Mouse (Mus musculus) testis, adult 2 months (tissue): ENCODE results near the gene Ankrd34b. TPM values are rescaled to one million over a fixed set of nuclear protein-coding genes. Genes with fewer than 3 reads are reported as not detected.

ENCODE experiments used
- H3K27ac ChIP-seq: fragments of 200-500 bp; 2 replicates; pipeline ENCODE4 v1.5.1; 2012; ENCODE audit warnings: low read depth, low read length; ENCODE audit not compliant: control insufficient read depth, insufficient read depth
- H3K27me3 ChIP-seq: fragments of 200-500 bp; 2 replicates; pipeline ENCODE4 v1.6.1; 2012; ENCODE audit warnings: mild to moderate bottlenecking, low read length, moderate library complexity; ENCODE audit not compliant: control insufficient read depth, insufficient read depth
- H3K36me3 ChIP-seq: fragments of 200-500 bp; 2 replicates; pipeline ENCODE4 v1.6.1; 2012; ENCODE audit warnings: mild to moderate bottlenecking, low read length; ENCODE audit not compliant: control insufficient read depth, insufficient read depth
- H3K4me1 ChIP-seq: fragments of 200-500 bp; 2 replicates; pipeline ENCODE4 v1.6.1; 2012; ENCODE audit warnings: low read length; ENCODE audit not compliant: control insufficient read depth, insufficient read depth
- H3K4me3 ChIP-seq: fragments of 200-500 bp; 2 replicates; pipeline ENCODE4 v1.5.1; 2012; ENCODE audit warnings: low read depth, mild to moderate bottlenecking, low read length, moderate library complexity, mixed read lengths; ENCODE audit not compliant: control insufficient read depth
- CTCF ChIP-seq: fragments of 200-500 bp; IDR thresholded peaks from 2 replicates; pipeline ENCODE4 v1.5.1; 2012; ENCODE audit warnings: low read depth, mild to moderate bottlenecking, inconsistent platforms, low read length, moderate library complexity; ENCODE audit not compliant: control insufficient read depth, insufficient read depth, insufficient replicate concordance
- POLR2A ChIP-seq: fragments of 200-500 bp; IDR thresholded peaks from 2 replicates; pipeline ENCODE4 v1.6.1; 2012; ENCODE audit warnings: low read depth, mild to moderate bottlenecking, inconsistent platforms, low read length, moderate library complexity; ENCODE audit not compliant: control insufficient read depth
- polyA plus RNA-seq: library from polyadenylated mRNA; depleted of rRNA; stranded (reverse); fragments of >200 nt; gene quantifications from 2 replicates; pipeline ENCODE4 v1.2.3, GENCODE M21; 2012

Ankrd34b gene
- polyA plus RNA-seq, 1 experiment: 0.06 TPM

DNA sequence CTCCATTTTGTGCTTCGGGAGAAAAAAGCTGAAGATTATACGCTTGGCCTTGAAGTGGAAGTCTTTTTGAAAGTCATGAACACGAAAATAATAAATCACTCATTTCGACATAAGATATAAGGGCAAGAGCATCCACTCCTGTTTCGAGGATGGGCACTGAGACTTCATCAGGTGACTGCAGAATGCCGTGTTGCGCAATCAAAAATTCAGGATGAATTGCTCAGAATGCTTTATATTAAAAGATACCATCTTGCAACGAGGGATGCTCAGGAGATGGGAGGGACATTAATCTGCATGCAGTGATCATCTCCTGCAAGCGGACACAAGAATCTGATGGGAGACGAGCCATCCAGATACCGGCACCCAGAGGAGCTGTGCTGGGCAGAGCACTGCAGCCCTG, 6.1 kb upstream of the Ankrd34b start:
- no peaks in the 10 kb centered on the region for H3K36me3 ChIP-seq
- TF ChIP-seq CTCF (no peak), POLR2A (no peak)

DNA sequence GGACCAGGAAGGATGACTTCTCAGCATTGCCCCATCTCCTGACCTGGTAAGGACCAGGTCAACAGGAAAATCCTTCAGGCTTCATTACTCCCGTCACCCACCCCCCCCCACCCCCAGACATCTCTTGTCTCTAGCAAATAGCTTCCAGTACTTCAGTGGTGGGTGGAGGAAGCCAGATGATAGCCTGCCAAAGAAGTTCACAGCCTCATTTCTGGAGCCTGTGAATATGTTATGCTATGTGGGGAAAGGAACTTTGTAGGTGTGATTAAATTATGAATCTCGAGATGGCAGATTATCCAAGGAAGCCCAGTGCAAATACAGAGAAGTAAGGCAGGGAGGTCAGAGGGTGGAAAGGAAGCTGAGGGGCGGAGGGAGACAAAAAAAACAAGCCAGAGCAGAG, 2.0 kb upstream of the Ankrd34b start:
- no peak for TF ChIP-seq POLR2A
- TF ChIP-seq CTCF: no peak
- H3K4me3 ChIP-seq: no peak overlapping the region
- H3K36me3 ChIP-seq: no peaks in the 10 kb centered on the region
- H3K4me1 ChIP-seq: peaks cover 9% of the 10 kb centered on the region
- H3K27ac ChIP-seq: no peak overlapping the region
- no peaks in the 10 kb centered on the region for H3K27me3 ChIP-seq

More for the DNA sequence above, 6.1 kb upstream of the Ankrd34b start:
- no peaks in the 10 kb centered on the region for H3K27me3 ChIP-seq
- no peaks in the 10 kb centered on the region for H3K4me1 ChIP-seq
- H3K4me3 ChIP-seq: no peak overlapping the region
- H3K27ac ChIP-seq: no peak overlapping the region

DNA sequence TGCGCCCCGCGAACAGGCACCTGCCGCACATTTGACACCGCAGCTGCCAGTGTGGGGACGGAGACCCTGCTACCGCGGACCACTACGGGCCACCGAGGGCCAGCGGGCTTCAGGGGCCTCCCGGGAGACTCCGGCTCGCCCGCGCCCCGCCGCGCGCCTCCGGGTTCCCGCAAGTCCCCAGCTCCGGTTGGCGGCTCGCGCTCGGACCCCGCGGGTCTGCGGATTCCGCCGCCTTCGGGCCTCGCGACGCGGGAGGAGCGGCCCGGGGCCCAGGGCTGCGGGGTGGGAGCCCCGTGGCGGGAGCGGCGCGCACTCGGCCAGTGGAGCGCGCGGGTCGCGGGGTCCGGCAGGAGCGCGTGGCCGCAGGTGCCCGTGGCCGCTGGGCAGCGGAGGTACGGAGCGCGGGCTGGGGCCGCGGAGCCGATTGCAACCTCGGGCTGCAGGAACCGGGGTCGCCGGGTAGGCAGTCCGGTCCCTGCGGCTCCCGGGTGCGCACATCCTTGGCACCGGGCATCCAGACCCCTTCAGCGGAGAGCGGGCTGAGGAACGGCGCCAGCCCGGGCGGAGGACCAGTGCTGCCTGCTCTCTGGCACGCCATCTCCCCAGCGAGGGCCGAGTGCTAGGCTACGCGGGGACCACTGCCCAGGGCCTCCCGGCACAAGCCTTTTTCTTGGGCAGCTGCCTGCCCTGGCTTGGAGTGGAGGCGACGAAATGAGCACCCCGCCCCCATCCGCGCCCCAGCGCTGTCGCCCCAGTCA, 777 bp downstream of the Ankrd34b start:
- TF ChIP-seq POLR2A (no peak), CTCF (no peak)
- Histone ChIP-seq H3K4me3 (peak overlapping the region; percentile 17), H3K27ac (no peak overlapping the region), H3K36me3 (no peaks in the 10 kb centered on the region), H3K4me1 (peaks cover 9% of the 10 kb centered on the region), H3K27me3 (no peaks in the 10 kb centered on the region)

DNA sequence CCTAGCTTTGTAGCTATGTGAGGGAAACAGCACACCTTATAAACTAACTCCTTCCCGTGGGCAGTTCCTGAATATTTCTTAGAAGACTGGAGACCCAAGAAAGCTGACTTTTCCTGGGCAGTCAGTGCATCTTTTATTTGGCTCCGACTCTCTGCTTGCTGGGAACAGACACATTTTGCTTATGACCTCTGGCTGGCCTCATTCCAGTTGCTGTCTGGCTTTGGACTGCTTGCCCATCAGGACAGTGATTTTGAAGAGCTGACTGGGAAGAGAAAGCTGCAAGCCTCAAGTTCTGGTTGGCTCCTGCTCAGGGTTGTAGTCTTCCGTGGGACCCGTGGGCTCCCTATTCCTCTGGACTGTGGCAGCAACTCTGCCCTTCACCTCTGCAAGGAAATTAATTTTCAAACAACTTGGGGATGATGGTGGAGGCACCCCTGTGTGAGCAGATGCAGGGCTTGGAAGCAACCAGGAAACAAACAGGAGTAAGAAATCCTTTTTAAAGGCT, 1.7 kb downstream of the Ankrd34b start:
- TF ChIP-seq POLR2A (no peak), CTCF (no peak)
- peaks cover 9% of the 10 kb centered on the region for H3K4me1 ChIP-seq
- H3K4me3 ChIP-seq: no peak overlapping the region
- H3K27me3 ChIP-seq: no peaks in the 10 kb centered on the region
- no peaks in the 10 kb centered on the region for H3K36me3 ChIP-seq
- no peak overlapping the region for H3K27ac ChIP-seq

DNA sequence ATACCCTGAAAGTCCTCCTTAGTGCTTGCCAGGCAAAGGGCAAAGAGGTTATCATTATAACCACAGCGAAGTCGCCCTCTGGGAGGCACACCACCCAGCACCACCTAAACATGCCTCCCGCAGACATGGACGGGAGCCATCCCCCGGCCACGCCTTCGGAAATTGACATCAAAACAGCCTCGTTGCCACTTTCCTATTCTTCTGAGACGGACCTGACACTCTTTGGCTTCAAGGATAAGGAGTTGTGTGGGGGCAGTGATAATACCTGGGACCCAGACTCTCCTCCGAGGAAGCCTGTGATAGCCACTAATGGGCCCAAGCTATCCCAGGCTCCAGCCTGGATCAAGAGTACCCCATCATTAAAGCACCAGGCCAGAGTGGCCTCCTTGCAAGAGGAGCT, 13.0 kb downstream of the Ankrd34b start:
- H3K4me1 ChIP-seq: peaks cover 11% of the 10 kb centered on the region
- no peak for TF ChIP-seq CTCF
- TF ChIP-seq POLR2A: no peak
- H3K36me3 ChIP-seq: no peaks in the 10 kb centered on the region
- H3K4me3 ChIP-seq: no peak overlapping the region
- H3K27ac ChIP-seq: no peak overlapping the region
- no peaks in the 10 kb centered on the region for H3K27me3 ChIP-seq

DNA sequence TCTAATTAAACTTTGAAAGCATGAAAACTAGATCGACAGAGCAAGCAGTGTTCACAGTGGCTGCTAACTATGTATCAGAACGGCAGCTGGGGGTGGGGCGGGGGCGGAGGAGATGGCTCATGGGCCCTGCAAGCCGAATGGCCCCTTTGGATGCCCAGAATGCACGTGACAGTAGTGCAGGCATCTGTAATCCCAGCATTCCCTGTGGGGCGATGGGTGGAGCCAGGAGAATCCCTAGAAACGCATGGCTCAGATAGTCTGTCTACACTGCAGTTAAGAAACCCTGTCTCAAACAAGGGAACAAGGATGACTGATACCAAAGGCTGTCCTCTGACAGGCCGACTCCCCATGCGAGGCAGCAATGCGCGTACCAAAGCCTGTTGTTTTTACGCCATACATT, 14.6 kb downstream of the Ankrd34b start:
- peaks cover 11% of the 10 kb centered on the region for H3K4me1 ChIP-seq
- no peaks in the 10 kb centered on the region for H3K36me3 ChIP-seq
- no peak overlapping the region for H3K27ac ChIP-seq
- no peaks in the 10 kb centered on the region for H3K27me3 ChIP-seq
- TF ChIP-seq POLR2A (no peak), CTCF (no peak)
- peak overlapping the region; percentile 8; the same call in 1 of the 2 replicates for H3K4me3 ChIP-seq

DNA sequence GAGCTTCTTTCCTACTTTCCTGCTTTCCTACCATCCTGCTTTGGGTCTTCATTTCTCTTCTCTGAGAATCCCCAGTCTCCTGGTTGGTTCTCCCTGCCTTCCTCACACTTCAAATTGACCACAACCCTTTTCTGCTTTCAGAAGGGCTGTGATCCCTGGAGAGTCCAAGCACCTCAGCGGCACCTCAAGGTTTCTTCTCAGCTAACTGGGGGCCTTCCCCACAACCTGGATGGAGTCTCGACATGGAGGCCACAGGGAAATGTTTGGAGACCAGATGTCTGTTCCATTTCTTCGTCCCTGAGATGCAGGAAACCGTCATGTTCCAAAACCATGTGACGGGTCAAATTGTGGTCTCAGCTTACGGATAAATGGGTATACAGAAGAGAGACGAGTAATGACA, 21.2 kb downstream of the Ankrd34b start:
- H3K27me3 ChIP-seq: no peaks in the 10 kb centered on the region
- H3K36me3 ChIP-seq: no peaks in the 10 kb centered on the region
- H3K4me1 ChIP-seq: no peaks in the 10 kb centered on the region
- no peak overlapping the region for H3K27ac ChIP-seq
- no peak overlapping the region for H3K4me3 ChIP-seq
- TF ChIP-seq CTCF (no peak), POLR2A (no peak)
